Mouse (Mus musculus): ENCODE measurements around the gene Nccrp1. TPM values are rescaled to one million over a fixed set of nuclear protein-coding genes. Genes with fewer than 3 reads are reported as not detected.

Gene Nccrp1
- polyA plus RNA-seq (2012; rRNA removed; ENCODE audit: low replicate concordance), result 0.11 TPM in 1 of 2 replicates, not detected in the other

DNA sequence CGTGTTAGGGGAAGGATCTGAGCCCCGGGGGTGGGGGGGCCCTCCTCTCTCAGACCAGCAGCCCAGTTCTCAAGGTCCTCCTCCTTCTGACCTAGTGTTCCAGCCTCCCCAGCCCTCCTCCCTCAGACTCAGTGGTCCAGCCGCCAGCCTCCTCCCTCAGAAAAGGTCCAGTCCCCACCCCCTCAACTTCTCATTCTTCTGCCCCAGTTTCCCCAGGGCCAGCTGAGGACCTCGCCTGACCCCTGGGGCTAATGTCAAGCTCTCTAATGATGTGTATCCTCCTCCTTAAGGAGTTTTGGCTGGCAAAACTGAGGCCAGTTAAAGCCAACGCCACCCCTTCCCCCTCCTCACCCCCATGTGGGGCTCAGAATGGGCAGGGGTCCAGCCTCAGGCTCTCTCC, at the start of gene Nccrp1:
TSS of gene Nccrp1 (minus strand) at position 101 of the 400 bp plus-strand sequence.

DNA sequence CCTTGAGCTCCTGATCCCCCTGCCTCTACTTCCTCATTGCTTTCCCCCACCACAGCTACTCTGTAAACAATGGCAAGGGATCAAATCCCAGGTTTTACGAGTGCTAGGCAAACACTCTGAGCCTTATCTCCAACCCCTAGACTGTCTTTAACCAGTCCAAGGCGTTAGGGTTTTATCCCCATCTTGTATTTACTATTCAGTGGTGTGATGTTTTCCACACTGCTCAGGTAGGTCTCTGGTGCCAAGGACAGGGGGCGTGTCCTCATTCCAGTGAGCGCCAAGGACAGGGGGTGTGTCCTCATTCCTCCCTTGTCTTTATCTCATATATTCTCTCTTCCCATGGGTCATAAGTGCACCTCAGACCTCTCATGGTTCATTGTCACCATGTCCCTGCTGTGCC, 6.5 kb downstream of the Nccrp1 start, which contains the start of gene Sycn:
TSS of gene Sycn (plus strand) at position 360 of the 400 bp plus-strand sequence.

DNA sequence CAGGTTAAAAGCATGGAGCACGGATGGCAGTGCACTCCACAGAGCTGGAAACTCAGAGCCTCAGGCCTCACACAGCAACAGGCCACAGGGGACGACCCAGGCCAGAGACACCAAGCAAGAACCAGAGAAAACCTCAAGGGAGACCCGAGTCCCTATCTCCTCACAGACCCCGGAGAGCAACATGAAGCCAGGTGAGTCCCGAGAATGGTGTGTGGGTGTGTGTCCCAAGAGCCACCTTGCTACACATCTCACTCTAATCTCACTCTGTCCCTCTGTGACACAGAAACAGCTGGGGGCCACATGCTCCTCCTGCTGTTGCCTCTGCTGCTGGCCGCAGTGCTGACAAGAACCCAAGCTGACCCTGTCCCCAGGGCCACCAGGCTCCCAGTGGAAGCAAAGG, 24.5 kb downstream of the Nccrp1 start, which contains the start of gene Ifnl3:
TSS of gene Ifnl3 (plus strand) at position 301 of the 400 bp plus-strand sequence.

DNA sequence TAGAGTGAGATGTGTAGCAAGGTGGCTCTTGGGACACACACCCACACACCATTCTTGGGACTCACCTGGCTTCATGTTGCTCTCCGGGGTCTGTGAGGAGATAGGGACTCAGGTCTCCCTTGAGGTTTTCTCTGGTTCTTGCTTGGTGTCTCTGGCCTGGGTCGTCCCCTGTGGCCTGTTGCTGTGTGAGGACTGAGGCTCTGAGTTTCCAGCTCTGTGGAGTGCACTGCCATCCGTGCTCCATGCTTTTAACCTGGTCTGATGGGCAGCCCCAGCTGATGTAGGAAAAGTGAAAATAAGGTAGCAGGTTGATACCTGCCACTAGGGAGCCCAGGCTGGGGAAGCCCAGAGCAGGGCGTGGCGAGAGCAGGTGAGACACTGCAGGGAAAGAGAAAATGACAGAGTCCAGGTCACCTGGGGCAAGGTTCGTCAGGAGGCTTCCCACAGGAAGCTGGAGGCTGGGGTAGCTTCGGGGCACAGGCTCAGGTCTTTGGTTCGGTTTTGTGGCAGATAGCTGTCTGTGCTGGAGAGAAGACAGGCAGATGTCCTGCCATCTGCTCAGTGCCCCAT, 36.6 kb downstream of the Nccrp1 start, which contains the start of gene Ifnl2:
TSS of gene Ifnl2 (minus strand) at position 51 of the 570 bp plus-strand sequence.

Other genes with a start within 250 kb of the Nccrp1 start
- 0.04 and 0.36 TPM in 2 replicates for gene Dll3, start 245.0 kb downstream of the Nccrp1 start, polyA plus RNA-seq (2012; rRNA removed; ENCODE audit: low replicate concordance)
- 112 and 113 TPM in 2 replicates for gene Timm50, start 235.2 kb downstream of the Nccrp1 start, polyA plus RNA-seq (2012; rRNA removed; ENCODE audit: low replicate concordance)
- 92.2 and 125 TPM in 2 replicates for gene Supt5, start 208.5 kb downstream of the Nccrp1 start, polyA plus RNA-seq (2012; rRNA removed; ENCODE audit: low replicate concordance)
- gene Rps16, start 196.6 kb downstream of the Nccrp1 start, polyA plus RNA-seq (2012; rRNA removed; ENCODE audit: low replicate concordance), result 520 and 1,161 TPM in 2 replicates
- gene Plekhg2, start 174.7 kb downstream of the Nccrp1 start, polyA plus RNA-seq (2012; rRNA removed; ENCODE audit: low replicate concordance), result 27.6 and 51.9 TPM in 2 replicates
- 35.4 and 86.7 TPM in 2 replicates for gene Zfp36, start 167.0 kb downstream of the Nccrp1 start, polyA plus RNA-seq (2012; rRNA removed; ENCODE audit: low replicate concordance)
- 55.0 and 56.9 TPM in 2 replicates for gene Med29, start 154.5 kb downstream of the Nccrp1 start, polyA plus RNA-seq (2012; rRNA removed; ENCODE audit: low replicate concordance)
- 75.4 and 88.0 TPM in 2 replicates for gene Paf1, start 154.3 kb downstream of the Nccrp1 start, polyA plus RNA-seq (2012; rRNA removed; ENCODE audit: low replicate concordance)
- gene Gmfg, start 109.8 kb downstream of the Nccrp1 start, polyA plus RNA-seq (2012; rRNA removed; ENCODE audit: low replicate concordance), result 9.9 and 15.1 TPM in 2 replicates
- 3.1 and 12.7 TPM in 2 replicates for gene Lrfn1, start 95.3 kb downstream of the Nccrp1 start, polyA plus RNA-seq (2012; rRNA removed; ENCODE audit: low replicate concordance)
- gene Ifnl2, start 36.8 kb downstream of the Nccrp1 start, polyA plus RNA-seq (2012; rRNA removed; ENCODE audit: low replicate concordance), result not detected in 2 replicates
- not detected in 2 replicates for gene Ifnl3, start 24.4 kb downstream of the Nccrp1 start, polyA plus RNA-seq (2012; rRNA removed; ENCODE audit: low replicate concordance)
- 0.76 and 0.83 TPM in 2 replicates for gene Sycn, start 6.4 kb downstream of the Nccrp1 start, polyA plus RNA-seq (2012; rRNA removed; ENCODE audit: low replicate concordance)
- gene Samd4b, start 50.9 kb upstream of the Nccrp1 start, polyA plus RNA-seq (2012; rRNA removed; ENCODE audit: low replicate concordance), result 79.8 and 99.2 TPM in 2 replicates
- 13.7 and 30.0 TPM in 2 replicates for gene Pak4, start 50.9 kb upstream of the Nccrp1 start, polyA plus RNA-seq (2012; rRNA removed; ENCODE audit: low replicate concordance)
- gene Acp7, start 84.1 kb upstream of the Nccrp1 start, polyA plus RNA-seq (2012; rRNA removed; ENCODE audit: low replicate concordance), result not detected in 2 replicates
- gene Fbxo27, start 145.6 kb upstream of the Nccrp1 start, polyA plus RNA-seq (2012; rRNA removed; ENCODE audit: low replicate concordance), result 7.1 and 21.8 TPM in 2 replicates
- 1.8 and 6.7 TPM in 2 replicates for gene Fbxo17, start 169.6 kb upstream of the Nccrp1 start, polyA plus RNA-seq (2012; rRNA removed; ENCODE audit: low replicate concordance)
- gene Mrps12, start 194.6 kb upstream of the Nccrp1 start, polyA plus RNA-seq (2012; rRNA removed; ENCODE audit: low replicate concordance), result 65.5 and 68.1 TPM in 2 replicates
- gene Sars2, start 194.7 kb upstream of the Nccrp1 start, polyA plus RNA-seq (2012; rRNA removed; ENCODE audit: low replicate concordance), result 17.2 and 24.2 TPM in 2 replicates
- not detected in 2 replicates for gene Ccer2, start 208.9 kb upstream of the Nccrp1 start, polyA plus RNA-seq (2012; rRNA removed; ENCODE audit: low replicate concordance)
- gene Sirt2, start 219.5 kb upstream of the Nccrp1 start, polyA plus RNA-seq (2012; rRNA removed; ENCODE audit: low replicate concordance), result 116 and 128 TPM in 2 replicates
- 31.7 and 33.5 TPM in 2 replicates for gene Nfkbib, start 220.3 kb upstream of the Nccrp1 start, polyA plus RNA-seq (2012; rRNA removed; ENCODE audit: low replicate concordance)
- gene Rinl, start 241.7 kb upstream of the Nccrp1 start, polyA plus RNA-seq (2012; rRNA removed; ENCODE audit: low replicate concordance), result 5.6 and 8.0 TPM in 2 replicates

Data from subcutaneous adipose tissue, adult 2 months (tissue).